Mouse (Mus musculus) c-Kit-negative CD71-positive TER-119-positive erythroid progenitor cells, embryonic 14.5 days (primary cell): Measurements from ENCODE around the gene Tiam2.
"Not testable (repeated sequence)": the region's sequence is repeated elsewhere in the genome, so short reads cannot be mapped to it uniquely, and the experiment has no call there.

Source experiments
- DNase-seq: peaks from one replicate; pipeline ENCODE4 v3.0.0-alpha.2; 2013; ENCODE audit warnings: low read depth, low spot score

The Tiam2 gene

DNA sequence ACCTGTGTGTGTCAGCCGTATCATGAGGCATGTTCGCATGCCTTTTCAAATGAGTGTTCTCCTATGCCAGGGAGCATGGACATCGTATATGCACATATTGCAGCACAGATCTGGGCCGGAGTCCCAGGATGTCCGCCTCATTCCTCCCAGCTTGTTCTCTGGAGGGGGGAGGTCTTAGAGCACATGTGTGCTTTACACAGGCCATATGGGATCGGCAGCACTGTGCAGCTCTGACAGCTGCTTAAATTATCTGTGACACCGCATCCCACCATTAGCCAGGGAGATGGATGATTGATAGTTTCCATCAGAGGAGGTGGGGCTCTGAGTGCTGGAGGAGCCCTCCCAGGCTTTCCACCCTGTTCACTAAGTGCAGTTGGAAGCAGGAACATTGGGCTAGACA lies 12.4 kb downstream of the Tiam2 start:
- DNase-seq, result no peak

GRCm38 (mm10) chr17:3344872-3345271 lies 18.5 kb downstream of the Tiam2 start:
- DNase-seq, result no peak

GRCm38 (mm10) chr17:3345276-3345885 lies 19.0 kb downstream of the Tiam2 start:
- no peak for DNase-seq

- no peak for DNase-seq
Observed at GRCm38 (mm10) chr17:3347800-3348199, 21.4 kb downstream of the Tiam2 start.

DNA sequence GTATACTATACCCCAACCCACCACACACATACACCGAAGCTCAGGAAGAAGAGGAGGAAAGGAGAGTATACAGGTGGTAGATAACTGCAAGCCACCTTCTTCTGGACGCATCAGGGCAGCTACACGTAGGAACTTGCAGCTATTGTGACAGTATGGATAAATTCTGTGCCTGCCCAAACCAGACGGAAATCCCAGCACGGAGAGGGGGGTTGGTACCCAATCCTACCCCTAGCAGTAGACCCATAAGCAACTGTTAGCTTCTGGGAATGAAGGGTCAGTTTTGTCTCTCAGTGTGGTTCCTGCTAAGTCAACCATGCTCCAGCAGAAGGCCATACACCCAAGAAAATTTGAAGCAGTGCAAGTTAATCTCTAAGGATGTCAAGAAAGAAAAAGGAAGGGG lies 23.0 kb downstream of the Tiam2 start:
- DNase-seq, result no peak

GRCm38 (mm10) chr17:3349939-3350338 lies 23.6 kb downstream of the Tiam2 start:
- DNase-seq, result no peak

DNA sequence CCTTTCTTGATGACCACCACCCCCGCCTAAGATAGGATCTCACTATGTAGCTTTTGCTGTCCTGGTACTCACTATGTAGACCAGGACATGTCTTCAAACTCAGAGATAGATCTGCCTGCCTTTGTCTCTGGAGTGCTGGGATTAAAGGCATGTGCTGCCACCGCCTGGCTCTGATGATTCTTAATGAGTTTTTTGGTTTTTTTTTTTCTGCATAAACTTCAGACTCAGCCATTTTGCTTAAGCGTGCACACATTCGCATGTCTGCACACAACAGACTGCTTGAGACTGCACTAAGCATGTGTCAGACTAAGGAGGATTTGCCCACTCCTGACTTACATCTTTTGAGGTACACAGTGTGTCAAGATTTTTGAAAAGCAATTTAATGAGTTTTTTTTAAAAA lies 24.0 kb downstream of the Tiam2 start:
- no peak for DNase-seq

DNA sequence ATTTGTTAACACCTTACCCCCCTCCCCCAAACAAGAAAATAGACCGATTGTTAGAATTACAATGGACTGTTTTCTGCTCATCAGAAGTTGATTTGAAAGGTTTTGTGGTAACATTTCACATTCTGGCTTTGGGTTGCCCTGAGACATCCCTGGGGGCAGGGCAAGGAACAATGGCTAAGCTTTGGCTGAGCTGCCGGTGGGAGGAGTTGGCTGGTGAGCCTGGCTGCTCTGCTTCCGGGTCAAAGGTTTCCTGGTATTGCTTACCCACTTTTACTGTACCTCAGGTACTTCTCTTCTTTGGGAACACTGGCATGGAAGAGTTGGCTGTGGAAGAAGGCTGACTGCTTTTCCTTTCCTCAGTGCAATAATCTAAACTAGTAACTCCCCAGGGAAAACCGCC lies 25.3 kb downstream of the Tiam2 start:
- no peak for DNase-seq

DNA sequence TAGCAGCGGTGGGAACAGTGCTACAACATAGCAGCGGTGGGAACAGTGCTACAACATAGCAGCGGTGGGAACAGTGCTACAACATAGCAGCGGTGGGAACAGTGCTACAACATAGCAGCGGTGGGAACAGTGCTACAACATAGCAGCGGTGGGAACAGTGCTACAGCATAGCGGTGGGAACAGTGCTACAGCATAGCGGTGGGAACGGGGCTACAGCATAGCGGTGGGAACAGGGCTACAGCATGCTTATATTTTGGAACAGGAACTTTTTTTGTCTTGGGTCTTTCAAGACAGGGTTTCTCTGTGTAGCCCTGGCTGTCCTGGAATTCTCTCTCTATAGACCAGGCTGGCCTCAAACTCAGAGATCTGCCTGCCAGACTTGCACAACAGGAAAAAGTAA lies 26.8 kb downstream of the Tiam2 start:
- DNase-seq, result not testable (repeated sequence)

DNA sequence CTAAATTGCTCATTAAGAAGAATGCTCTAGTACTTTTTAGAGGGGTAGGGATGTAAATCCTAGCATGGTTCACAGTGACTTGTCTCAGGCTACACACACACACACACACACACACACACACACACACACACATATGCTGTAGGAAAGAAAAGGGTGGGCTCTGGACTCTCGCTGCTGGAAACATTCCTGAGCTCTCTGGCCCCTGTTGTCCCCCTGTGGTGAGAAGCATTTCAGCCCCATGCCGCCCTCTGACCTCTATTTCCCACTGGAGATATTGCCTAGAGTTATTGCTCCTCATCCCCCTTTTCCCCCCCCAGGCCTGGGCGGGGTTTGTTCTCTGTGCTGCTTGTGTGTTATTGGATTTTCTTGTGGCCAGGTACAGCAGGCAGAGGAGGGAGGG lies 28.5 kb downstream of the Tiam2 start:
- DNase-seq, result no peak

- no peak for DNase-seq
Observed at GRCm38 (mm10) chr17:3356633-3357365, 30.4 kb downstream of the Tiam2 start.

GRCm38 (mm10) chr17:3360236-3360635 lies 33.9 kb downstream of the Tiam2 start:
- DNase-seq, result no peak

DNA sequence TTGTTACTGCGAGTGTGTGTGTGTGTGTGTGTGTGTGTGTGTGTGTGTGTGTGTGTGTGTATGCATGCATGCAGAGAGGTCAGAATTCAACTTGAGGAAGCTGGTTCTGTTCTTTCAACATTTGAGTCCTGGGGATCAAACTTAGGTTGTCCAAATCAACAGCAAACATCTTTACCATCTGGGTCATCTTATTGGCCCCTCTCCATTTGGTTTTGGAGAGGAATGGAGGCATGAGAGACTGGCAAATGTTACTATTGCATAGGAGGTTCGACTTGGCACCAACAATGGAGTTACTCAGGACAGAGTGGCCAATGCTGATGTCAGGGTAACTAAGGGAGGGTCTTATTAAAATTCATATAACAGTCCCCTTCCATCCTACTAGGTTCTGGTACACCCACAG lies 35.4 kb downstream of the Tiam2 start:
- DNase-seq, result no peak

DNA sequence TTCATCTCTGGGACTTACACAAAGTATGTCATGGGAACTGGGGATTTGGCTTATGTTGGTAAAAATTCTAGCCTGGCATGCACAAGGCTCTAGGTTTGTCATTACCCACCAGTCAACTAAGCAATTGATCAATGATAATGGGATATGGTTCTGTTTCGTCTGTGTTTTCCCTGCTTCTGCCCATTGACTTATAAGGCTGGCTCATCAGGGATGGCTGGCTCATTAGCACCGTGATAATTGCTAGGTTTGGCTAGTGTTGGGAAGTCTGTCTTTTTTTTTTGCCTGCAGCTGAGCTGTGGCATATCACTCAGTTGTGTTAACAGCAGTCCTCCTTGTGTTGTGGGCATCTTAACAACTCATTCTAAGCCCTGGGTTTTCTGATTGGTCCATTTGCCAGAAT lies 36.8 kb downstream of the Tiam2 start:
- no peak for DNase-seq

DNA sequence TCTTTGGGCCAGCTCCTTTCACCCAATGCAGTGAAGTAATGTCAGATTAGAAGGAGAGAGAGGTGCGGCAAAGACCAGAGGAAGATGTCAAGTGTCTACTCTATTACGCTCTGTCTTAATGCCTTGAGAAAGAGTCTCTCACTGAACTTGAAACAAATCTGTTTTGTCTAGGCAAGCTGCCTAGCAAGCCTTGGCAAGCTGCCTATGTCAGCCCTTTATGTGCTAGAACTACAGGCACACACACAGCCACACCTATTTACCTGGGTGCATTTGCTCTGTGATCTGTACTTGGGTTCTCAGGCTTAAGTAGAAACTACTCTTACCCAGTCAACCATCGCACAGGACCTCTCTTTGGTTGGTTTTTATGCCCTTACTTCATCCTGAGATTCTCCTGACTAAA lies 40.4 kb downstream of the Tiam2 start:
- no peak for DNase-seq

DNA sequence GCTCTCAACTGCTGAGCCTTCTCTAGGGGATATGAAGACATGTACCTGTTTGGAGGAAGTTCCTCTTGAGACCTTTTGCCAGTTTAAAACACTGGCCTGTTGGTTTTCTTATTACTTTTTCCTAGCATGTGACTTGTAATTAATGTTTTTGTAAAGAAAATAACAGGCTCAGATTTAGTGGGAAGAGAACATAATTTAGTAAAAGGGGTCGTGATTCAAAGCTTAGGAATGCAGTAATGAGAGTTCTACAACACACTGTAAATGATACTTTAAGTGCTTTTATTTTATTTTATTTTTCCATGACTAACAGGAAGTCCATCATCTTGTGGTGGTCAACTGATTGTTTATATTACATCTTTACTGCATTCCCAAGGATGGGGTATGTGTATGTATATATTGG lies 42.0 kb downstream of the Tiam2 start:
- no peak for DNase-seq

GRCm38 (mm10) chr17:3369631-3370030 lies 43.3 kb downstream of the Tiam2 start:
- DNase-seq, result no peak

DNA sequence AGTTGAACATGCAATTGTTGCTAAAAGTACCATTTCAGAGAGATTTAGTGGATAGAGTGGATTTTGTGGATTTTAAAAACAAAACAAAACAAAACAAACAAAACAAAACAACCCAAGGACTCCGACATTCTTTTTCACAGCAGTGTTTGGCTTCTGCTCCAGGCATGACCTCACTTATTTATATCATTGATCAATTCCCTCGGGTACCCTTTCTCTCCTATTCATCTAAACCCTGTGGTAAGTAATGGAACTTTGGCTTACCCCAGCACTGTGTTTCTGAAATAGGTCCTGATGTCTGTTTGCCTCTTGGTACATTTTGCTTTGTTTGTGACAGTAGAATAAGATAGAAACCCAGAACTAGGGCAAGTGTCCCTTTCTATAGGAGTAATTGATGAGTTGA lies 52.2 kb downstream of the Tiam2 start:
- DNase-seq, result no peak

DNA sequence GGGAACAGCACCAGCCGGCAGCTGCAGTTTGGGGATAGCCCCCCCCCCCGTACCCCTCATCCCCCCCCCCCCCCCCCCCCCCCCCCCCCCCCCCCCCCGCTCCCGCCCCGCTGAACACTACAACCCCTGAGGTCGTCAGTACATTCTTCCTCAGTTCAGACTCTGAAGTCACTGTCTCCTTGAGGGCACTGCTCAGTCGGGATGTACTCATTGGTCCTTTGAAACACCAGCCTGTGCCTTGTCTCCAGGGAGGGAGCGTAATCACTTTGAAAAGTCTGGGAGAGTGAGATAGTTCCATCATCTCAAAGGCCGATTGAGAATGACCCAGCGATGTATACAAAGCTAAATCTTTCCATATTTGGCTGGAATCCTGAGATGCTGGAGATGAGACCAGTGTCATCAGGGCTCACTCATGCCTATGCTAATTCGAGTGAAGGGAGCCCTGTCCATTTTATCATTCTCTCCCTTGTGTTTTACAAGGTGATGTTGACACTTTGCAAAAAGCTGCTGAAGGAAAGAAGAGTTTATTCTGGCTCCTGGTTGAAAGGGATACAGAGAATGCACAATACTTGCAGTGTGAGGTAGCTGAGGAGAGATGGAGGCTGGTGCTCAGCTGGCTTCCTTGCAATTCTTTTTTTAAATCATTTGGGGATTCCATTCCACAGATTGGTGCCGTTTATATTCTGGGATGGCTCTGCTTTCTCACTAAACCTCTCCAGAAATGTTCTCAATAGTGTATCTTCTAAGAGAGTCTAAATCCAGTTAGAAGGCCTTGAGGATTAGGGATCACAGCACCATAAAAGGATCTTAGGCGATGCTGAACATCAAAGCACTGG lies 53.6 kb downstream of the Tiam2 start:
- no peak for DNase-seq

DNA sequence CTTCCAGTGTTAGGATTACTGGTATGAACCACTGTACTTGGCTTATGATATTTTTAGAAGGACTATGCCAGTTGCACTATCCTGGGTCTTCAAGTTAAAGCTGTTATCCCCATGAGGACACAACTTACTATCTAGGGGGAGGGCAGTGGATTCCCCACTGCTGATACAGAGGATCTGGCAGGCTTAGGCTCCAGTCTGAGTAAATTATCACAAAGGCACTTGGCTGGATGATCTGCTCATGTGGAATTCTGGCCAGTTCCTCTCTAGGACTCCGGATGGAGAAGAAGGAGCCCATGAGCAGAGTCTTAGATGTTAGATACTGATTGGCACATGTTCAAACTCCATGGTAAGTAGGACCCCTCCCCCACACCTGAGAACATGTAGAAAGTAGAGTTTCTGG lies 59.0 kb downstream of the Tiam2 start:
- no peak for DNase-seq

DNA sequence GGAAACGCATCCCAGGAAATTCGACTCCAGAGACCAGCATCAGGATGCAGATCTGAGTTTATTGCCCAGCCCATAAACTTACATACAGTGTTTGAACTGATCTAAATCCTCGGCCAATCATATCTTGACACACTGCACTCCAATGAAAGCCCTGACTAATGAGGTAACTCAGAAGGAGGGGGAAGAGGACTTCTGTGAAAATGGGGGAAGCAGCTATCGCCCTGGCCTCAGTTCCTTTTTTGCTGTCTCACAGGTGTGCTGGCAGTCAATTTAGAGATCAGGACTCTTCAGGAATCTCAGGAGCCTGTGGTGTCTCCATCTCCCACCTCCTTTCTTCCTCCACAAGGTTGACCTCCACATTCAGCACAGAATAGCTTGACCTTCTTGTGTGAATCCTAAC lies 61.4 kb downstream of the Tiam2 start:
- no peak for DNase-seq

DNA sequence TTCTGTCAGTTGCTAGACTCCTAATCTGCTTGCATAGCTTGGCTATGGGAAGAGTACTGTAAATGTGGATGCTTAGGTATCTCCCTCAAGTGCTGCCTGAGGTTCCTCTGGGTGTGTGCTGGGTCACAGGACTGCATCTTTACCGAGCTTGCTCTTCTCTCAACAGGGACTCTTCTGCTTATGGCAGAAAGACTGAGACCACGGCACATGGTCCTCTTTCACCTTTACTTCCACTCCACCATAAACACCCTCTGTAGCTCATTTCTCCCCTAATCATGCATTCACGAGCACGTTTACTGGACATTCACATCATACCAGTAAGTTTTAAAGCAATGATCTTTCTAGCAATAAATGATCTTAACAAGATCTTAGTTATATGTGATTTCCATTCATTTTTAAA lies 63.4 kb downstream of the Tiam2 start:
- no peak for DNase-seq

GRCm38 (mm10) chr17:3393981-3394380 lies 67.6 kb downstream of the Tiam2 start:
- DNase-seq, result no peak
